ENCODE assay signal across 11 mouse cellular contexts in the genomic region with DNA sequence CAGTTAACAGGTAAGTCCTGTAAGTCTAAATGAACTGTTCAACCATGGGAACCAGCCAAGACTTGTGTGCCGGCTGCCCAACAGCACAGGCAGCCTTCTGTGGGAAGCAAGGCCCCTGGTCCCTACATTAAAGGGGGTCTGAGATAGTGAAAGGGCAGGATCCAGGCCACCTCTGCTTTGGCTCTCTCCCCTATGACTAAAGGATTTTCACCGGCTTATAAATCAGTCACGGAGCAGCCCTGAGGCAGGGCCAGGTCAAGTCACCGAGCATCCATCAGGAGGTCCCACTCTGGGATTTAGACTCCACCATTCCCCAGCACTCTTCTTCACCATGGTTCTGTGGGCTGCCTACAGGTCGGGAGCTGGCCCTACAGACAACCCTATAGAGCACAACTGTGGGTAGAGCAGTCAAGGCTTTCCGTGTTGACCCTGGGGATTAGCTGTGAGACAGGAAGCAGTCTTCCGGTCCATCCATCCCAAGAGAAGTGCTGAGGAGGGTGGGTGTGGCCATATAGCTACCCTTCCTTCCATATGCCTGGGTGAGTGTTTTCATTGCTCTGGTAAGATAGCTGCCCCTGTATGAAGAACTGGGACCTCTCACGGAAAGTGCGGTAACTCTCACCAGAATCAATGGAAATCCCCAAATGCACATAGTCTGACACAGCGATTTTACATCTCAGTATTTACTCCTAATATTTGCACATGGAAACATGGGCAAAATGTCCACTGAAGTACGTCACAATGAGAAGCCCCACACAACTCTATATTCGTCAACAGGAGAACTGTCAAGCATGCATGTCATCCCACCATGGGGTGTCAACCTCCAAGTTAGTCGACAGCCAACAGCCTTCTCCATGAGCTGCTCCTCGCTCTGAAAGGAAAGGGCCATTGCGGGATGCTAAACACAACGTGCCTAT. TPM values are rescaled to one million over a fixed set of nuclear protein-coding genes. Genes with fewer than 3 reads are reported as not detected.
DNase-seq lines count a peak whose midpoint lies in the region; ATAC-seq and TF ChIP-seq lines count a peak whose summit lies in the region.
"Had no signal": no experiment of that assay in that cellular context is flagged by ENCODE, and none has a peak within 500 bp of the region (broad histone marks: within the 10 kb centered on the region; RNA-seq: fewer than 3 reads in every experiment).

No protein-coding gene starts in this region.

- H3K4me2 ChIP-seq in embryonic facial prominence, embryonic 15.5 days (replicated peaks): no peak overlapping the region

- no peak for TF ChIP-seq EP300 in heart, adult 2 months (IDR thresholded peaks at IDR 0.05; ENCODE audit: insufficient read depth, low read depth, low read length)

- H3K4me3 ChIP-seq in heart, adult 2 months: no peak overlapping the region
- no peak overlapping the region for H3K4me3 ChIP-seq in liver, adult 2 months (ENCODE audit: insufficient read depth, low read depth, low read length)
- H3K4me3 ChIP-seq in embryonic facial prominence, embryonic 15.5 days (replicated peaks): no peak overlapping the region

- H3K79me2 ChIP-seq in heart, adult 2 months (replicated peaks; ENCODE audit: control insufficient read depth, insufficient read depth, low read length): no peaks in the 10 kb centered on the region
- peaks cover 38% of the 10 kb centered on the region; the same call in 1 of the 2 replicates for H3K79me2 ChIP-seq in liver, adult 2 months (ENCODE audit: control insufficient read depth, insufficient read depth, low read length)

- H3K9me3 ChIP-seq in embryonic facial prominence, embryonic 15.5 days (replicated peaks): no peaks in the 10 kb centered on the region

- no peaks in the 10 kb centered on the region for H3K27me3 ChIP-seq in heart, adult 2 months (ENCODE audit: control insufficient read depth, insufficient read depth, low read length)
- H3K27me3 ChIP-seq in liver, adult 2 months (ENCODE audit: control insufficient read depth, insufficient read depth, low read length): no peaks in the 10 kb centered on the region
- H3K27me3 ChIP-seq in embryonic facial prominence, embryonic 15.5 days: no peaks in the 10 kb centered on the region

- no peak overlapping the region for H3K9ac ChIP-seq in heart, adult 2 months (ENCODE audit: low read depth, low read length)
- peak overlapping the region; percentile 0; the same call in 1 of the 2 replicates for H3K9ac ChIP-seq in liver, adult 2 months (ENCODE audit: low read depth, low read length)
- H3K9ac ChIP-seq in embryonic facial prominence, embryonic 15.5 days: no peak overlapping the region

- no peak for ATAC-seq in embryonic facial prominence, embryonic 15.5 days (ENCODE audit: insufficient number of reproducible peaks, low FRiP score, low TSS enrichment, low read depth)
- ATAC-seq: forebrain, embryonic 16.5 days; hindbrain, postnatal 0 days had no signal

- TF ChIP-seq POLR2A in heart, adult 2 months (IDR thresholded peaks at IDR 0.05; ENCODE audit: insufficient read depth, low read depth, low read length): no peak
- TF ChIP-seq POLR2A in liver, adult 2 months (IDR thresholded peaks at IDR 0.05; ENCODE audit: extremely low read depth, insufficient read depth, low read length): no peak

- DNase-seq in heart, adult 2 months: no peak
- DNase-seq in heart, postnatal 36 days: no peak
- peak; percentile 54 for DNase-seq in liver, adult 2 months (ENCODE audit: extremely low read depth, low read depth, low spot score)
- no peak for DNase-seq in liver
- DNase-seq in mesoderm, embryonic 11.5 days (ENCODE audit: low read depth, low spot score): peak; percentile 64
- DNase-seq in cerebellum, adult 9-10 months: no peak
- DNase-seq in adrenal gland, adult 18-20 months (ENCODE audit: low spot score in 2 of 2): no peak
- DNase-seq: cerebellum, adult 11-12 months had no signal

- H3K4me1 ChIP-seq in heart, adult 2 months (ENCODE audit: control insufficient read depth, insufficient read depth, low read length): peaks cover 52% of the 10 kb centered on the region
- peaks cover 90% of the 10 kb centered on the region for H3K4me1 ChIP-seq in liver, adult 2 months (ENCODE audit: control insufficient read depth, insufficient read depth, low read length)
- peaks cover 95% of the 10 kb centered on the region for H3K4me1 ChIP-seq in embryonic facial prominence, embryonic 15.5 days

- H3K27ac ChIP-seq in heart, adult 2 months: peak overlapping the region; percentile 53
- H3K27ac ChIP-seq in liver, adult 2 months (replicated peaks; ENCODE audit: insufficient read depth, low read depth, low read length): peak overlapping the region; percentile 74
- H3K27ac ChIP-seq in embryonic facial prominence, embryonic 15.5 days (replicated peaks): peak overlapping the region; percentile 71; the same call in 1 of the 2 replicates
- H3K27ac ChIP-seq: hindbrain, postnatal 0 days had no signal

- intact Hi-C loops in heart, adult 2 months (cut with DNase I): loop anchor here (5.0 kb wide), 1 partner anchor 35 kb away; no protein-coding TSS in a partner anchor
- intact Hi-C loops in heart, postnatal 36 days (cut with DNase I): loop anchor here (2.0 kb wide), 1 partner anchor 19 kb away; no protein-coding TSS in a partner anchor

- WGBS in heart, adult 2 months: 56% methylated on average over 16 of the region's 16 CpGs
- 18% methylated on average over 16 of the region's 16 CpGs for WGBS in liver, adult 2 months
- WGBS in embryonic facial prominence, embryonic 15.5 days: 38% methylated on average over 16 of the region's 16 CpGs

- H3K36me3 ChIP-seq in heart, adult 2 months (ENCODE audit: control insufficient read depth, insufficient read depth, low read length): peaks cover 8% of the 10 kb centered on the region
- H3K36me3 ChIP-seq in liver, adult 2 months (ENCODE audit: control insufficient read depth, insufficient read depth, low read length): peaks cover 3% of the 10 kb centered on the region; the same call in 1 of the 2 replicates
- H3K36me3 ChIP-seq in embryonic facial prominence, embryonic 15.5 days: peaks cover 3% of the 10 kb centered on the region; the same call in 1 of the 2 replicates

- no peak for TF ChIP-seq CTCF in heart, adult 2 months (IDR thresholded peaks at IDR 0.05)
- TF ChIP-seq CTCF in liver, adult 2 months (IDR thresholded peaks at IDR 0.05; ENCODE audit: low read depth, low read length): no peak

RNA-seq across cellular contexts. Expression of a gene that starts 40.3 kb away (rescaled TPM):
- total RNA-seq in heart, adult 2 months (2021): 10 to 100 TPM; 27.2 to 43.0 TPM
- polyA plus RNA-seq in heart, adult 2 months (2012; rRNA removed): 19.2 and 19.4 TPM in 2 replicates
- 10 to 100 TPM; 24.2 to 40.9 TPM for total RNA-seq in heart, postnatal 36 days (2021)
- total RNA-seq in liver, adult 2 months (2014; rRNA removed): 16.1 and 17.1 TPM in 2 replicates
- 42.1 and 65.7 TPM in 2 replicates for polyA plus RNA-seq in liver, adult 2 months (2012; rRNA removed)
- 9.1 and 9.9 TPM in 2 replicates for polyA plus RNA-seq in embryonic facial prominence, embryonic 15.5 days (2015; fragmentation: Nextera tagmentation; extraction: Ambion mirVana)
- total RNA-seq in adrenal gland, adult 18-20 months (2021): 100 to 1,000 TPM in 1 of 2 experiments, 10 to 100 TPM in 1; 75.3 to 151 TPM

Comparison
In these comparisons a context has a peak if more than half of its experiments do, and no peak if none do; other contexts are left out.
1. DNase-seq: peak in liver, adult 2 months (single experiment) and mesoderm, embryonic 11.5 days (single experiment); none in heart, adult 2 months (0 of 2), heart, postnatal 36 days (0 of 2), liver (single experiment), cerebellum, adult 9-10 months (single experiment) and adrenal gland, adult 18-20 months (0 of 2).
2. Peak in every context shown above with its lines, with median percentiles within 50 percentile points of each other: H3K27ac ChIP-seq.